Mouse (Mus musculus) lung, adult 2 months (tissue): Measurements from ENCODE around the gene Cacna1a.
A peak's percentile ranks its signal among the peaks of the same experiment; 100 is the strongest.

ENCODE experiments used
- CTCF ChIP-seq: fragments of 200-500 bp; IDR thresholded peaks from 2 replicates; pipeline ENCODE4 v1.5.1; 2011; ENCODE audit warnings: mild to moderate bottlenecking, low read length, control low read depth; ENCODE audit not compliant: insufficient read depth
- POLR2A ChIP-seq: fragments of 200-500 bp; IDR thresholded peaks from 2 replicates; pipeline ENCODE4 v1.6.1; 2011; ENCODE audit warnings: low read depth, mild to moderate bottlenecking, control low read depth, low read length, borderline replicate concordance; ENCODE audit errors: extremely low read depth

GRCm38 (mm10) chr8:84595648-84596047, 207.4 kb downstream of the Cacna1a start:
- peak; percentile 70 for TF ChIP-seq CTCF
- no peak for TF ChIP-seq POLR2A
